Mouse (Mus musculus) C2C12 (cell line): Measurements from ENCODE around the gene Clca3a2. TPM values are rescaled to one million over a fixed set of nuclear protein-coding genes. Genes with fewer than 3 reads are reported as not detected.
"Not testable (repeated sequence)": the region's sequence is repeated elsewhere in the genome, so short reads cannot be mapped to it uniquely, and the experiment has no call there.

Experiments
- H3K27me3 ChIP-seq: one replicate; pipeline ENCODE4 v1.6.1; 2011; ENCODE audit not compliant: control insufficient read depth, insufficient read depth, insufficient read length
- H3K36me3 ChIP-seq: one replicate; pipeline ENCODE4 v1.6.1; 2011; ENCODE audit not compliant: control insufficient read depth, insufficient read depth
- H3K4me3 ChIP-seq: one replicate; pipeline ENCODE4 v1.5.1; 2011; ENCODE audit warnings: mild to moderate bottlenecking, control low read depth; ENCODE audit not compliant: poor library complexity, insufficient read depth, severe bottlenecking
- H3K79me2 ChIP-seq: one replicate; pipeline ENCODE4 v1.6.1; 2011; ENCODE audit not compliant: control insufficient read depth, insufficient read depth
- H3K79me3 ChIP-seq: one replicate; pipeline ENCODE4 v1.6.1; 2011; ENCODE audit warnings: low read depth, control low read depth
- H3ac ChIP-seq: one replicate; pipeline ENCODE3; 2011; ENCODE audit warnings: low read depth; ENCODE audit not compliant: control insufficient read depth, insufficient read length
- CEBPB ChIP-seq: IDR thresholded peaks from one replicate; pipeline ENCODE4 v1.6.1; 2011; ENCODE audit warnings: low read depth, mild to moderate bottlenecking, control low read depth, moderate library complexity
- CTCF ChIP-seq: IDR thresholded peaks from one replicate; pipeline ENCODE4 v1.5.1; 2011; ENCODE audit not compliant: control insufficient read depth, insufficient read depth, insufficient read length
- FOSL1 ChIP-seq: IDR thresholded peaks from one replicate; pipeline ENCODE4 v1.8.0; 2011; ENCODE audit warnings: mild to moderate bottlenecking, low read length; ENCODE audit not compliant: poor library complexity, insufficient read depth, severe bottlenecking
- MAX ChIP-seq: IDR thresholded peaks from one replicate; pipeline ENCODE4 v1.6.1; 2011; ENCODE audit warnings: mild to moderate bottlenecking, control low read depth
- MYOD1 ChIP-seq: IDR thresholded peaks from one replicate; pipeline ENCODE4 v1.6.1; 2011; ENCODE audit warnings: low read depth; ENCODE audit not compliant: control insufficient read depth, insufficient read length
- MYOG ChIP-seq: IDR thresholded peaks from one replicate; pipeline ENCODE4 v1.6.1; 2011; ENCODE audit not compliant: control insufficient read depth, insufficient read length; ENCODE audit errors: extremely low read depth
- USF1 ChIP-seq: IDR thresholded peaks from one replicate; pipeline ENCODE4 v1.6.1; 2011; ENCODE audit warnings: low read depth, mild to moderate bottlenecking, control low read depth, moderate library complexity
- long read RNA-seq, 2 experiments: library from polyadenylated mRNA; unstranded; transcript quantifications; one replicate each; pipeline ENCODE4 v2.0.0; 2019 to 2020
- polyA plus RNA-seq: library from polyadenylated mRNA; unstranded; fragments of >200 nt; fragmentation: generic; extraction: Trizol; gene quantifications from one replicate; pipeline ENCODE4 v1.2.1, GENCODE M21; 2012; ENCODE audit warnings: missing spikeins

The Clca3a2 gene
- not detected for polyA plus RNA-seq
- long read RNA-seq, experiment 1: 0 reads
- long read RNA-seq, experiment 2: 0 reads

DNA sequence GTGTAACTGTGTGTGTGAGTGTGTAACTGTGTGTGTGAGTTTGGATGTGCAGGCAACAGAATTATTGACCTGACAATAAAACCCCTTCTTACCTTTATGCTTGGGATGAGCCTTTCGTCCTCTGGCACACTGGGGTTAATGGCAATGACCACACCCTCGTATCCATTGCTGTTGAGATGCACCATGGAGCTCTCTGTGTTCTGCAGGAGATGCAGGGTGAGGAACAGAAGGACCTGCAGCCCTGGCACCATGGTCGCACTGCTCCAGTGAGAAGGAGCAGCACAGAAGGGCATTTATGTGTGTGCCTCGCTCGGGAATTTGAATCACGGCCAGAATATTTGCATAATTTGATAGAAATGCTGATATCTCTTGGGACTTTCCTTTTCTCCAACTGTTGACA, at the start of gene Clca3a2:
Gene Clca3a2 (minus strand): TSS at position 276 of the 400 bp plus-strand sequence.
- not testable (repeated sequence) for H3K79me3 ChIP-seq, H3K79me2 ChIP-seq, H3K36me3 ChIP-seq, H3K27me3 ChIP-seq, H3ac ChIP-seq, H3K4me3 ChIP-seq

GRCm38 (mm10) chr3:144849584-144849983, 30.3 kb upstream of the Clca3a2 start:
- no peak overlapping the region for H3ac ChIP-seq
- TF ChIP-seq CTCF: no peak
- no peak for TF ChIP-seq MAX
- no peak for TF ChIP-seq MYOG
- TF ChIP-seq MYOD1: no peak
- TF ChIP-seq CEBPB: no peak
- no peak for TF ChIP-seq FOSL1
- no peaks in the 10 kb centered on the region for H3K27me3 ChIP-seq
- H3K79me2 ChIP-seq: no peaks in the 10 kb centered on the region
- H3K79me3 ChIP-seq: no peaks in the 10 kb centered on the region
- H3K36me3 ChIP-seq: no peaks in the 10 kb centered on the region
- H3K4me3 ChIP-seq: no peak overlapping the region

GRCm38 (mm10) chr3:144849014-144849556, 29.8 kb upstream of the Clca3a2 start, which contains the start of gene Clca3b:
TSS of gene Clca3b (minus strand) at chr3:144849357.
- H3K27me3 ChIP-seq, H3K4me3 ChIP-seq, H3ac ChIP-seq, H3K79me3 ChIP-seq, H3K79me2 ChIP-seq, H3K36me3 ChIP-seq: not testable (repeated sequence)

DNA sequence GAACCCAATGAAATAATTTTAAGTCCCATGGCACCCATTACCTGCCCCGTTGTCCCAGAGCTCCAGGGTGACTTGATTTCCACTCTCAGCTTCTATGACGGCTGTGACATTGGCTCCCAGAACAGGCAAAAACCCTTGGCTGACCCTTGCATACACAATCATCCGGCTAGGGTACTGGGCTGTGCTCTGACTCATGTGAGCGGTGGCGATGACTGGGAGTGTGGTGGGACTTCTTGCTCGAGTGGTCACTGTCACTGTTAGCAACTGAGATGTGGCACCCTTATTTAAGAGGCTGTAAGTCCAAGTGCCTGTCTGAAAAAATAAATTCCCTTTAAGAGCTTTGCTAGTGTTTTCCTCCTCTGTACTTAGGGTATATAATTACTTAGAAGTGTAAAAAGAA, 8.0 kb upstream of the Clca3a2 start:
- Histone ChIP-seq H3K79me3 (no peaks in the 10 kb centered on the region), H3K27me3 (no peaks in the 10 kb centered on the region), H3K79me2 (no peaks in the 10 kb centered on the region), H3K36me3 (no peaks in the 10 kb centered on the region), H3K4me3 (no peak overlapping the region), H3ac (no peak overlapping the region)
- TF ChIP-seq CEBPB (no peak), MAX (no peak), CTCF (no peak), USF1 (no peak), MYOG (no peak), FOSL1 (no peak), MYOD1 (no peak)

DNA sequence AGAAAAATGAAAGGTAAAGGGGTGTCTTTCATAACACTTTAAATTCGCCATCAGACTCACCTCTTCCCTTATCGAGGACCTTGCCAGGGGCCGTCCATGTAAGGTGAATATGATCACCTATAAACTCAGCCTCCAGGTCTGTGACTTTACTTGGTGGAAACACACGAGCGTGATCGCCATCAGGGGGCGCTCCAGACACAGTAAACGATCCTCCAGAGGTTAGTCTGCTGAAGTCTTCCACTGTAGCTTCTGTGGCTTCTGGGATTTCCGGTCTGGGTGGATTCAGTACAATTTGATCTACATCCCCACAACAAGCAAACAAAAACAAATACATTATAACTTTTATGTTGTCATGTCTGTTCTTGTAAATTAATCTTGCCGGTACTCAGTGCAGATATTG, 5.9 kb upstream of the Clca3a2 start:
- Histone ChIP-seq H3K4me3 (no peak overlapping the region), H3K27me3 (no peaks in the 10 kb centered on the region), H3K36me3 (no peaks in the 10 kb centered on the region), H3K79me3 (no peaks in the 10 kb centered on the region), H3ac (no peak overlapping the region), H3K79me2 (no peaks in the 10 kb centered on the region)
- TF ChIP-seq CTCF (peak; percentile 36), MYOD1 (no peak)

DNA sequence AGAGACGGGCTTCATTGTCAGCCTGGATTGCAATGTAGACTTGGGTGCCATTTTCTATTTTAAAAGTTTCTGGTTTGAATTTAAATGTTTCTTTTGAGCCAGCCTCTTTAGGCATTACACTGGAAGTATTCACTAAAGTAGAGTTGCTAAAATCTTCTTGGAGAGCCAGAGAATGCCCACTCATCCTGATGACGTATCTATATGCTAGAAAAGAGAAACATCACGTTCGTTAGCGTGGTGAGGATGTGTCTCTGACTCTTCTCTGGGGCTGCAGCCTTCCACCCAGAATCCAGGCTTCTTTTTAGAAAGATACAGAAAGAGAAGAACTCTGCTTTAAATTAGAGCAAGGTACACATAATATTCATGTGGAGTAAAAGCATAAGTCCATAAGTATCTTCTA, 4.0 kb upstream of the Clca3a2 start:
- H3K36me3 ChIP-seq: no peaks in the 10 kb centered on the region
- no peaks in the 10 kb centered on the region for H3K79me2 ChIP-seq
- H3ac ChIP-seq: no peak overlapping the region
- no peak overlapping the region for H3K4me3 ChIP-seq
- TF ChIP-seq USF1 (no peak), CTCF (no peak), MYOG (no peak), FOSL1 (no peak), MAX (no peak), MYOD1 (no peak), CEBPB (no peak)
- no peaks in the 10 kb centered on the region for H3K27me3 ChIP-seq
- H3K79me3 ChIP-seq: no peaks in the 10 kb centered on the region

- no peaks in the 10 kb centered on the region for H3K27me3 ChIP-seq
- TF ChIP-seq CTCF (no peak), MYOD1 (no peak), FOSL1 (no peak), CEBPB (no peak), MYOG (no peak), USF1 (no peak)
- no peaks in the 10 kb centered on the region for H3K36me3 ChIP-seq
- no peak overlapping the region for H3K4me3 ChIP-seq
- H3K79me2 ChIP-seq: no peaks in the 10 kb centered on the region
- H3K79me3 ChIP-seq: no peaks in the 10 kb centered on the region
- no peak overlapping the region for H3ac ChIP-seq
Observed at GRCm38 (mm10) chr3:144820632-144821031, 1.3 kb upstream of the Clca3a2 start.

DNA sequence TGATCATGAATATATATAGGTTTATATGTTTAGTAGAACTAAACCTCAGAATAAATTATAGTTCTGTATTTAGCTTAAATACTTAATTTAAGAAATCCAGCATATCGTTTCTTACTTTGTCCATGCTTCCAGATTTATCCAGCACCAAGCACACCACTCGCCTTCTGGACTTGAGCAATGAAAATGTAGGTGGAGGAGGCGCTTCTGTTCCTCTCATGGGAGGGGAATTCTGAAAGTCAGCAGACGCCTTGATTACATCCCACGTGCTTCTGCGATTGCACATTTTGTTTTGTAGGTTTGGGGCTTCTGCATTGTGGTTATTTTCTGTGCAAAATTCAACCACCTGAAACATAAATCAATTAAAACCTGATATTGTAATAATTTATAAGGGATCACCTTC, 6.0 kb downstream of the Clca3a2 start:
- not testable (repeated sequence) for H3K36me3 ChIP-seq, H3K79me3 ChIP-seq, H3K27me3 ChIP-seq, H3K79me2 ChIP-seq, H3ac ChIP-seq, H3K4me3 ChIP-seq
